Mouse (Mus musculus): Measurements from ENCODE around the gene Hmgb1.
A peak's percentile ranks its signal among the peaks of the same experiment; 100 is the strongest.

The Hmgb1 gene

GRCm38 (mm10) chr5:149020681-149021062, 163.6 kb downstream of the Hmgb1 start:
- DNase-seq (ENCODE audit: low read depth, low spot score): no peak

GRCm38 (mm10) chr5:149020059-149020680, 164.1 kb downstream of the Hmgb1 start:
- DNase-seq (ENCODE audit: low read depth, low spot score): no peak

GRCm38 (mm10) chr5:149017666-149018415, 166.4 kb downstream of the Hmgb1 start:
- DNase-seq (ENCODE audit: low read depth, low spot score): no peak

GRCm38 (mm10) chr5:149017181-149017580, 167.1 kb downstream of the Hmgb1 start:
- DNase-seq (ENCODE audit: low read depth, low spot score): no peak

- DNase-seq (ENCODE audit: low read depth, low spot score): no peak
These were observed 168.0 kb downstream of the Hmgb1 start for GRCm38 (mm10) chr5:149016261-149016660.

GRCm38 (mm10) chr5:149015335-149016201, 168.7 kb downstream of the Hmgb1 start:
- no peak for DNase-seq (ENCODE audit: low read depth, low spot score)

- no peak for DNase-seq (ENCODE audit: low read depth, low spot score)
These were observed 169.6 kb downstream of the Hmgb1 start for GRCm38 (mm10) chr5:149014600-149015268.

- no peak for DNase-seq (ENCODE audit: low read depth, low spot score)
These were observed 170.3 kb downstream of the Hmgb1 start for GRCm38 (mm10) chr5:149013817-149014508.

GRCm38 (mm10) chr5:149009111-149009510, 175.2 kb downstream of the Hmgb1 start:
- no peak for DNase-seq (ENCODE audit: low read depth, low spot score)

GRCm38 (mm10) chr5:149007295-149007646, 177.0 kb downstream of the Hmgb1 start:
- DNase-seq (ENCODE audit: low read depth, low spot score): no peak

GRCm38 (mm10) chr5:149006362-149007294, 177.7 kb downstream of the Hmgb1 start:
- DNase-seq (ENCODE audit: low read depth, low spot score): peak; percentile 89

GRCm38 (mm10) chr5:149005701-149006361, 178.5 kb downstream of the Hmgb1 start:
- DNase-seq (ENCODE audit: low read depth, low spot score): no peak

GRCm38 (mm10) chr5:149005083-149005482, 179.2 kb downstream of the Hmgb1 start:
- DNase-seq (ENCODE audit: low read depth, low spot score): no peak

GRCm38 (mm10) chr5:149003137-149003536, 181.2 kb downstream of the Hmgb1 start:
- no peak for DNase-seq (ENCODE audit: low read depth, low spot score)

- no peak for DNase-seq (ENCODE audit: low read depth, low spot score)
These were observed 181.5 kb downstream of the Hmgb1 start for GRCm38 (mm10) chr5:149002803-149003115.

GRCm38 (mm10) chr5:149002034-149002802, 182.1 kb downstream of the Hmgb1 start:
- DNase-seq (ENCODE audit: low read depth, low spot score): no peak

GRCm38 (mm10) chr5:148999802-149000201, 184.5 kb downstream of the Hmgb1 start:
- DNase-seq (ENCODE audit: low read depth, low spot score): no peak

- DNase-seq (ENCODE audit: low read depth, low spot score): no peak
These were observed 185.8 kb downstream of the Hmgb1 start for GRCm38 (mm10) chr5:148998512-148998911.

GRCm38 (mm10) chr5:148996709-148997037, 187.6 kb downstream of the Hmgb1 start:
- no peak for DNase-seq (ENCODE audit: low read depth, low spot score)

Measured in retina, adult 2 months (tissue).